Mouse (Mus musculus) spleen, embryonic (tissue): ENCODE results near the gene Gm20696.

Experiments
- CTCF ChIA-PET: fragments of 350-600 bp; sonication (Branson Sonifier 250); formaldehyde crosslinking; loops from one replicate; lab custom pipeline; 2022; lab: Charles Lee

Gm20696 gene

GRCm38 (mm10) chr6:99314746-99315145 is 351.9 kb downstream of the Gm20696 start:
- CTCF ChIA-PET = interaction anchor here (0.7 kb wide), 1 partner anchor 31 kb away, joined by 3 read pairs; no protein-coding TSS in a partner anchor

GRCm38 (mm10) chr6:99310529-99310928 is 356.1 kb downstream of the Gm20696 start:
- CTCF ChIA-PET = no interaction called here

- CTCF ChIA-PET = no interaction called here
Measured at GRCm38 (mm10) chr6:99310171-99310500, 356.5 kb downstream of the Gm20696 start.

- CTCF ChIA-PET = no interaction called here
Measured at GRCm38 (mm10) chr6:99309466-99310170, 357.0 kb downstream of the Gm20696 start.

- CTCF ChIA-PET = no interaction called here
Measured at GRCm38 (mm10) chr6:99305751-99306150, 360.8 kb downstream of the Gm20696 start.

- CTCF ChIA-PET = no interaction called here
Measured at GRCm38 (mm10) chr6:99305236-99305635, 361.4 kb downstream of the Gm20696 start.

- CTCF ChIA-PET = interaction anchor here (0.7 to 0.8 kb wide), 2 partner anchors 38 to 88 kb away, joined by 3 to 11 read pairs; no protein-coding TSS in a partner anchor
Measured at GRCm38 (mm10) chr6:99302662-99303435, 363.7 kb downstream of the Gm20696 start.

GRCm38 (mm10) chr6:99301923-99302322 is 364.7 kb downstream of the Gm20696 start:
- CTCF ChIA-PET = interaction anchor here (0.6 to 0.7 kb wide), 2 partner anchors 34 to 117 kb away, joined by 3 read pairs; no protein-coding TSS in a partner anchor

- CTCF ChIA-PET = no interaction called here
Measured at GRCm38 (mm10) chr6:99300235-99300634, 366.4 kb downstream of the Gm20696 start.

- CTCF ChIA-PET = interaction anchor here (1.0 kb wide), 1 partner anchor 13 kb away, joined by 5 read pairs; no protein-coding TSS in a partner anchor
Measured at GRCm38 (mm10) chr6:99299196-99299595, 367.4 kb downstream of the Gm20696 start.

- CTCF ChIA-PET = no interaction called here
Measured at GRCm38 (mm10) chr6:99297535-99297934, 369.1 kb downstream of the Gm20696 start.

- CTCF ChIA-PET = interaction anchor here (0.6 to 0.9 kb wide), 2 partner anchors 106 to 301 kb away, joined by 3 read pairs; no protein-coding TSS in a partner anchor
Measured at GRCm38 (mm10) chr6:99295495-99295894, 371.1 kb downstream of the Gm20696 start.

GRCm38 (mm10) chr6:99289220-99289619 is 377.4 kb downstream of the Gm20696 start:
- CTCF ChIA-PET = no interaction called here

GRCm38 (mm10) chr6:99285026-99285425 is 381.6 kb downstream of the Gm20696 start:
- CTCF ChIA-PET = no interaction called here

- CTCF ChIA-PET = interaction anchor here (1.0 to 1.1 kb wide), 2 partner anchors 12 to 19 kb away, joined by 3 read pairs; no protein-coding TSS in a partner anchor
Measured at GRCm38 (mm10) chr6:99284019-99284418, 382.6 kb downstream of the Gm20696 start.

- CTCF ChIA-PET = interaction anchor here (0.9 to 1.1 kb wide), 2 partner anchors 10 to 13 kb away, joined by 3 read pairs; no protein-coding TSS in a partner anchor
Measured at GRCm38 (mm10) chr6:99282866-99283657, 383.5 kb downstream of the Gm20696 start.

GRCm38 (mm10) chr6:99281433-99281832 is 385.2 kb downstream of the Gm20696 start:
- CTCF ChIA-PET = no interaction called here

GRCm38 (mm10) chr6:99280619-99281018 is 386.0 kb downstream of the Gm20696 start:
- CTCF ChIA-PET = no interaction called here

- CTCF ChIA-PET = interaction anchor here (0.6 kb wide), 1 partner anchor 261 kb away, joined by 3 read pairs; no protein-coding TSS in a partner anchor
Measured at GRCm38 (mm10) chr6:99277251-99277650, 389.3 kb downstream of the Gm20696 start.

GRCm38 (mm10) chr6:99276297-99276653 is 390.3 kb downstream of the Gm20696 start:
- CTCF ChIA-PET = no interaction called here
